Mouse (Mus musculus) urinary bladder, postnatal 4 days (tissue): ENCODE measurements around the gene Runx2.
A peak's percentile ranks its signal among the peaks of the same experiment; 100 is the strongest.

Experiments
- DNase-seq, 2 experiments: peaks; one replicate each; pipeline ENCODE4 v3.0.0; 2021 to 2022; ENCODE audit warnings: low spot score in 2 of 2

Gene Runx2

GRCm38 (mm10) chr17:44814508-44815175 is at the start of gene Runx2:
Gene Runx2, minus strand, starts transcription at chr17:44814797.
- no peak for DNase-seq

- DNase-seq = no peak
These were observed 48.6 kb upstream of the Runx2 start for GRCm38 (mm10) chr17:44863165-44863564.

DNA sequence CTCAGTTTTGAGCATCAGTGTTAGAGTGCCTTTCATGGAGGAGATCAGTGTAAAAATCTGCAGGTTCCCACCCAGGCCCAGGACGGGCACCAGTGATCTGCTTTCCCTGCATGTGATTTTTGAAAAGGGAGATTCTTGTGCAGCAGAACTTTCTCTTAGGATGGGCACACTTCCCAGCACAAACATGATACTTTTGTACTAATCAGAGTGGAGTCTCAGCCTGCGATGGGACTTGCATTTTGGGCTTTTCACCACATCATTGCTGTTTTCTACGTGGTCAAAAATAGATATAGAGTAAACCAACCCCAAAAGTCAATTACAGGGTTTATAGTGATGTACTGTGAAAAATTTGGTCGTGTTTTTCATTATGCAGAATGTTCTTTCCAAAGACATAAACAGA is 27.6 kb upstream of the Runx2 start:
- no peak for DNase-seq

DNA sequence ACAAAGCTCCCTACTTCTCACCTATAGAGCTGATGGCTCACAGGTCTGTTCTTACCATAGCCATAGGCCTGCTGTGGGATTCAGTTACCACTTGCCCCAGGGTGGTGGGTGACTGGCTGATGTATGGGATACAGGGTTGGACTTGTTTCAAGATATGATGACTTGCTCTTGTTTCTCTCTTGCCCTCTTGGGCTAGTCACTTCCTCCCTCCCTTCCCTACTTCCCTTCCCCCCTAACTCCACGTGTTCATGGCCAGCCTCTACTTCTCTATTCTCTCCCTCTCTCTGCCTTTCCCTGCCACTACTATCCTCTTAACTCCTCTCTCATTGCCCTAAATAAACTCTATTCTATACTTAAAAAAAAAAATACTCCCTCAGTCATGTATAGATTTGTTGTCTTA is 16.6 kb upstream of the Runx2 start:
- no peak for DNase-seq

DNA sequence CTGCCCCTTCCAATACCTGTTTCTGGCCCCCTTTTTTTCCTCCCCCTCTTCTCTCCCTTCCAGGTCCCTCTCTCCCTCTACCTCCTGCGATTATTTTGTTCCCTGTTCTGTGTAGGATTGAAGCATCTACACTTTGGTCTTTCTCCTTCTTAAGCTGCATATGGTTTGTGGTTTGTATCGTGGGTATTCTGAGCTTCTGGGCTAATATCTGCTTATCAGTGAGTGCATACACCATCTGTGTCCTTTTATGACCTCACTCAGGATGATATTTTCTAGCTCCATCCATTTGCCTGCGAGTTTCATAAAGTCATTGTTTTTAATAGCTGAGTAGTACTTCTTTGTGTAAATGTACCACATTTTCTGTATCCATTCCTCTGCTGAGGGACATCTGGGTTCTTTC is 15.0 kb upstream of the Runx2 start:
- DNase-seq = no peak

DNA sequence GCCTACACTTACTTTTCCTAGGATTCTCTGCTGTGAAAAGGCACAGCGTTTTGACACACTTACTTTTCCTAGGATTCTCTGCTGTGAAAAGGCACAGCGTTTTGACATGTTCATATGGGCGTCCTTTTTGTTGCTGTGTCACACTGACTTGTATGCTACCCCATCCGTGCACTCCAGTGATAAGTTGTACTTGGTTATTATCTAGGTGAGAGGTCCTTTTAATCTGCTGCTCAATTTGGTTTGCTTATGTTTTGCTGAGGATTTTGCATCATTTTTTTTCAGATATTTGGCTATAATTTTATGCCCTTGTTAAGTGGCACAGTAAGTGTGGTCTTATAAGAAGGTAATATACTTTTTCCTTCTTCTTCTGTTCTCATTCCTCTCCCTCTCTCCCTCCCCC is 13.4 kb upstream of the Runx2 start:
- no peak for DNase-seq

GRCm38 (mm10) chr17:44827124-44827523 is 12.5 kb upstream of the Runx2 start:
- no peak for DNase-seq

DNA sequence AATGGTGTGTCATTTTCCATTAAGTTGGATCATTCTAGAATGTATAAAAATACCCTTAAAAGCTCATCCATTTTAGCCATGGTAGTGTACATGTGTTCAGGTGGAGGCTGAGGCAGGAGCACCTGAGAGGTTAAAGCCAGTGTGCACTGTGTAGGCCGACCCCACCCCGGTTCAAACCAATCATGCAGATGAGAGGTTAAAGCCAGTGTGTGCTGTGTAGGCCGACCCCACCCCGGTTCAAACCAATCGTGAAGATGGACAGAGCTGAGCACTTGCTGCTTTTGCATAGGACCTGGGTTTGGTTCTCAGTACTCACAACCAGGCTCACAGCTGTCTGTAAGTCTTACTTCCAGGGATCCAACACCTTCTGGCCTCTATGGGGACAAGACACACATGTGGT is 7.3 kb upstream of the Runx2 start:
- no peak for DNase-seq

- DNase-seq = no peak
These were observed 5.2 kb upstream of the Runx2 start for GRCm38 (mm10) chr17:44819816-44820215.

DNA sequence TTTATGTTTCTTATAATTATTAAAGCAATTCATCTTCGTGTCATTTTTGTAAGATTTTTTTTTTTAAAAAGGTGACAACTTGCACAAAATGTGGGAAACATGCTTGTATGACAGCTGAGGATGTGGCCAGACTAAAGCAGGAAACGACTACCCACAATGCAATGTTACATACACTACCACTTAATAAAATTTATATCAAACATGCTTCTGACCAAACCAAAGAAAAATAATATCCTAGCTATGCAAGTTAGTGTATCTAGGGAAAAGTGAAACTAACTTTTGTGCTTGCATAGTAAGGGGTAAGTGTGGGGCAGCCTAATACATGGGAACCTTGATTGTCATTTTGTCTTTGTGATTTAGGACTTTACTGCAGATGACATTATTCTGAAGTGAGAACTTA is 4.2 kb upstream of the Runx2 start:
- no peak for DNase-seq

DNA sequence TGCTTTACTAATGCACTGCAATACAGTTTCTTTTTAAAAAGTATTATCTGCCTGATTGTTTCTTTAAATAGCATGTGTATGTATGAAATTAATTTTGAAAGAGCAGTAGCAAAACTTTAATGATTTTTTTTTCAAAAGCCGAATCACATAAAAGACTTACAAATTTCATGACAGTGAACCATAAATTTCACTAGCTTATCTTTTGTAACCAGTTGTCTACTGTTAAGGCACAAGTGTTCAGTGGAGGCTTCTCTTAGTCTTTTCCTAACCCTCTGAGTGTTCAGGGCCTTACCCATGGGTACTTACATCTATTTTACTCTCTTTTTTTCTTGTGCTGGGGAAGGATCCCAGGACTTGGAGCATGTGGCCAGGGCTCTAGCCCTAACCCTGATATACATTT is 7.6 kb downstream of the Runx2 start:
- DNase-seq = no peak

DNA sequence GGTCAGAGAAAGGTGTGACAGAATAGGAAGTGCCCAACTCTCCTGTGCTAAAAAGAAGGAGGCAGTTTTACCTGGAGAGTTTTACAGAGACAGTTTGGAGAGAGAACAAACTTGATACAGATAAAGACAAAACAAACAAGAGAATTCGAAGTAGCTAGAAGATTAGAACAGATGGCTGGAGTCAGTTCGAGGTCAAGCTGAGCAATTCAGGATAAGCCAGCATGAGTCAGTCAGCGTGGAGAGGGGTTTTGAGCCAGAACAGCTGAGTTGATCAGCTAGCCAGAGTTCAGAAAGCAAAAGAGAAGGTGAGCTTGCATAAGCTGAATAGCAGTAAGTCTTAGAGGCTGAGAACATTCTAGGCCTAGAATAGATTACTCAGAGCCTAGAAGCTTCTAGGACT is 17.3 kb downstream of the Runx2 start:
- no peak for DNase-seq

DNA sequence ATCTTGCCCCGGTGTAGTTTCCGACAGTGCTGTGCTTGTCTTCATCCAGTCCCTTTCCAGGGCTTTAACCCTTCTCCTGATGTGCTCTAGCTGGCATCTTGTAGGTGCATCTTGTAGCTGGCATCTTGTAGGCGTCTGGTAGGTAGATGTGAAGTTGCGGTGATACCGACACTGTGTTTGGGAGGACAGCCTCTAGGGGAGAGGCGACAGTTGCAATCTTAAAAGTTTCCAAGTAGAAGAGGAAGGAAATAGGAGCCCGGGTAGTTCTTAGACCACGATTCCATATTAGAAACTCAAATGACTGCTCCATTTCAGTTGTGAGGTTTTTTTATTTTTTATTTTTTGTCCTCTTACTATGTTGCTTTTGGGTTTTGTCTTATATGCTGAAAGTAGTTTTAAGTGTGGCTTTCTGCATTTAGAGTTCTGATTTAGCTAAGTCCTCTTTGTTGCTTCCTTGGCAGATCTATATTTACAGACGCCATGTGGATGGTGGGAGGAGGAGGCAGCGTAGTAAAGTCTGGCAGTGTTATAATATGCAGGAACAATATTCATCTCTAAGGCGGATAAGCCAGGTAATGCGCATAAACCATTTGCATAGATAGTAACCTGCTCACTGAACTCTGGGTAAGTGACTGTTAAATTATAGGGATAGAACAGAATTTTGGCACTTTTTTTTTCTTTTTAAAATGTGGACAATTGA is 22.2 kb downstream of the Runx2 start:
- DNase-seq = no peak

- DNase-seq = no peak
These were observed 25.4 kb downstream of the Runx2 start for GRCm38 (mm10) chr17:44788982-44789747.

DNA sequence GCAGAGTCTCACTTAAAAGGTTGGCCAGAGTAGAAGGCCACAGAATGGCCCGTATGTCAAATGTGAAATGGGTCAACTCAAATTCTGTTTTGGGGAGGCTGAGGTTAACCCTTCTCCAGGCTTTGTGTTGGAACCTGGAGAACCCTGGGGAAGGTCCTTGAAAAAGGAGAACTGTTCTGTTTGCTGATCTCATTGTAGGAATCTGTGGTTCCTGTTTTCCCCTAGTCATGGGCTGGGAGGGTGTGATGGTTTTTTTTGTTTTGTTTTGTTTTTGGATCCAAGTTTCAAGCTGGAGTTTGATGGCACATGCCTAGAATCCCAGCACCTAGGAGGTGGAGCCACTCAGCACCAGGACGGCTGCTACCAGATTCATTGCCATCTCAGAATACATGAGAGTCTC is 31.5 kb downstream of the Runx2 start:
- DNase-seq = no peak

- DNase-seq = no peak
These were observed 32.2 kb downstream of the Runx2 start for GRCm38 (mm10) chr17:44782366-44782765.

GRCm38 (mm10) chr17:44780353-44780752 is 34.2 kb downstream of the Runx2 start:
- DNase-seq = no peak

DNA sequence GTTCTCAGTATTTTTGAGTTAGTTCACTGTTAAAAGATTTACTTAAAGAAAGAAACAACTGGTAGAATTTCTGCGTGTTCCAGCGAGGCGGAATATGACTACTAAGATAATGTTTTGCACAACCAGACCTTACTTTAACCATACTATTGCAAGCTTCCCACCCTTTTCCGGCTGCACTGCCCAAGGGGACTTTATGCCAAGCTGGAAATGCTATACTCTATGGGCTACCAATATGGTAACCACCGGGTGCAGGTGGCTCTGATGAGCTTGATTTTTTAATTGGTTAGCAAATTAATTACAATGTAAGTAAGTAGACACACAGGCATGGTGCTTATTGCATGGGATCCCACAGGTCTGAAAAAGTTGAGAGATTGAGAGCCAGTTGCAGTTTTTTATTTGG is 36.5 kb downstream of the Runx2 start:
- DNase-seq = no peak

GRCm38 (mm10) chr17:44777337-44777804 is 37.2 kb downstream of the Runx2 start:
- peak; percentile 70 to 73 for DNase-seq

DNA sequence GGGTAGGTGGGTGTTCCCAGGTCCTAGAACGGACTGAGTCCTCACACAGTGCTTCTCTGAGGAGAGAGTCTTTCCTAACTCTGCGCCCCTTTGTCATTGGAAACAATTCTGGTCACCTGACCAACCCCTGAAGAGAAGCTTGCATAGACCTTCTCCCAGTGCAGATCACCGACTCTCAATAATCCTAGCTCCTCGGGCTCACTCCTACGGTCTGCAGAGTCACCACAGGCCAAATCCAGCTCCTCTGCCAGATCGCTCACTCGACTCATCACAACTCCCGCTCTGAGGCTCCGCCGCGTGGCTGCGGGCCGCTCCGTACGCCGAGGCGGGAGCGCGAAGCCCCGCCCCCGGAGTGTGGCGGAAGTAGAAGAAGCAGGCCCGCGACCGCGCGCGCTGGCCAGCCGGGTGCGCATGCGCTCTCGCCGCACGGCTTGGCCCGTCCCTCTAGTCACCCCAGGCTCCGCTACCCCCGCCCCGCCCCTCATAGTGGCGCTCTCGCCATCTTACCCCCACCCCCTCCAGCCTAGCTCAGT is 37.8 kb downstream of the Runx2 start, which contains the start of gene Supt3:
Supt3 (plus strand) TSS at position 415 of the 533 bp plus-strand sequence.
- peak; percentile 96 to 97 for DNase-seq

DNA sequence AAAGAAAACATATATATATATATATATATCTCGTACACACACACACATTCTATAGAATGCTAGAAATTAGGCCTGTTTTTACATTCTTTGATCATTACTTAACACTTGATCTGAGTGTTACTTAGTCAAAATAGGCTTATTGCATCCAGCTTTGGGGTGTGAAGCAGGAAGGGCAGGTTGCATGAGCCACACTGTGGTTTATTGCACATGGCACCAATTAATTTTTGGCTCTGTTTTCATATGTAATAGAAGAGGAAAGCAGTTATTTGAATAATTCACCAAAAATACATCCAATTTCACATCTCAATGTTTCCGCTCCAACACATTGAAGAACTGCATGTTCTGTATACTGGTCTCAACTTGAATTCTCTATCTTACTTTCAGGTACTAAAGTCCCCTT is 42.0 kb downstream of the Runx2 start:
- DNase-seq = no peak

GRCm38 (mm10) chr17:44770871-44771270 is 43.7 kb downstream of the Runx2 start:
- DNase-seq = no peak
